Mouse (Mus musculus) cerebellum, adult 2 months (tissue): ENCODE measurements at regions not wholly inside any gene's neighbourhood (a gene's known extent, or its start where the extent isn't known, plus 50 kb on each side); places are given as distances from the start of the nearest gene placed in this dataset.

Source experiments
- DNase-seq, 2 experiments: peaks; one replicate each; pipeline ENCODE4 v3.0.0; 2021
- H3K27ac ChIP-seq: fragments of 200-500 bp; 2 replicates; pipeline ENCODE4 v1.5.1; 2012; ENCODE audit warnings: low read length, control low read depth, inconsistent platforms; ENCODE audit not compliant: insufficient read depth
- H3K27me3 ChIP-seq: fragments of 200-500 bp; 2 replicates; pipeline ENCODE4 v1.6.1; 2012; ENCODE audit warnings: inconsistent platforms, mild to moderate bottlenecking, low read length, moderate library complexity; ENCODE audit not compliant: control insufficient read depth, insufficient read depth
- H3K4me1 ChIP-seq: fragments of 200-500 bp; 2 replicates; pipeline ENCODE4 v1.6.1; 2011; ENCODE audit warnings: low read length; ENCODE audit not compliant: control insufficient read depth, insufficient read depth
- H3K4me3 ChIP-seq: fragments of 200-500 bp; replicated peaks from 2 replicates; pipeline ENCODE3; 2011; ENCODE audit warnings: mild to moderate bottlenecking, low read depth, low read length, control low read depth; ENCODE audit not compliant: insufficient read depth
- CTCF ChIP-seq: fragments of 200-500 bp; IDR thresholded peaks from 2 replicates; pipeline ENCODE4 v1.5.1; 2011; ENCODE audit warnings: low read depth, mild to moderate bottlenecking, control low read depth, low read length, moderate library complexity, borderline replicate concordance; ENCODE audit not compliant: insufficient read depth
- POLR2A ChIP-seq: fragments of 200-500 bp; IDR thresholded peaks from 2 replicates; pipeline ENCODE4 v1.6.1; 2011; ENCODE audit warnings: low read length, control low read depth, borderline replicate concordance; ENCODE audit not compliant: insufficient read depth
- WGBS: fragments of 180-500 bp; shearing (Covaris S2); methylation state at CpG from one replicate; pipeline ENCODE4 v1.1.7; 2018; 5-methylcytosine and 5-hydroxymethylcytosine counted together

DNA sequence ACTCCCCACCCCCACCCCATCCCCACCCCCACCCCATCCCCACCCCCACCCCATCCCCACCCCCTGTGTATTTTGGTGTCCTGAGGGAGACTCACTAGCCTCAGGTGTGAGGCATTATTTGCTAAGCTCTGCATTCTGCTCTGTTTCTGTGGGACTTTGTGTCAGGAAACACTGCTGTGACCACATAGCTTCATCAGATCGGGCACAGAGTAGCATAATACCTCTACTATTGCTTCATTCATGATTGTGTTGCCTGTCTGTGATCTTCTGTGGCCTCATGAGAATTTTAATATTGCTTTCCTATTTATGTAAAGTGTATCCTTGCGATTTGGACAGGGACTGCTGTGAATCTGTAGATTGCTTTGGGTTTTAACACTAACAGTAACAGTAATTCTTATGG is 56.6 kb upstream of the Ednrb start:
- WGBS = 90% methylated on average over 2 of the region's 2 CpGs
- TF ChIP-seq CTCF (no peak), POLR2A (no peak)
- H3K27ac ChIP-seq = no peak overlapping the region

GRCm38 (mm10) chr14:103899111-103899814 is 55.1 kb upstream of the Ednrb start:
- Histone ChIP-seq H3K27me3 (no peaks in the 10 kb centered on the region), H3K27ac (no peak overlapping the region), H3K4me1 (no peaks in the 10 kb centered on the region), H3K4me3 (peak overlapping the region; percentile 42)
- 5% methylated on average over 22 of the region's 22 CpGs for WGBS
- DNase-seq = peak; percentile 16 to 27
- TF ChIP-seq CTCF (no peak), POLR2A (no peak)

More for the DNA sequence above, 56.6 kb upstream of the Ednrb start:
- no peak for DNase-seq
- Histone ChIP-seq H3K4me1 (no peaks in the 10 kb centered on the region), H3K4me3 (no peak overlapping the region), H3K27me3 (no peaks in the 10 kb centered on the region)

- 15% methylated on average over 9 of the region's 9 CpGs for WGBS
- Histone ChIP-seq H3K4me3 (peak overlapping the region; percentile 42), H3K27ac (no peak overlapping the region), H3K4me1 (no peaks in the 10 kb centered on the region), H3K27me3 (no peaks in the 10 kb centered on the region)
- DNase-seq = peak in 1 of 2 experiments; percentile 0
- TF ChIP-seq CTCF (no peak), POLR2A (no peak)
Observed at GRCm38 (mm10) chr14:103898689-103899088, 54.5 kb upstream of the Ednrb start.

DNA sequence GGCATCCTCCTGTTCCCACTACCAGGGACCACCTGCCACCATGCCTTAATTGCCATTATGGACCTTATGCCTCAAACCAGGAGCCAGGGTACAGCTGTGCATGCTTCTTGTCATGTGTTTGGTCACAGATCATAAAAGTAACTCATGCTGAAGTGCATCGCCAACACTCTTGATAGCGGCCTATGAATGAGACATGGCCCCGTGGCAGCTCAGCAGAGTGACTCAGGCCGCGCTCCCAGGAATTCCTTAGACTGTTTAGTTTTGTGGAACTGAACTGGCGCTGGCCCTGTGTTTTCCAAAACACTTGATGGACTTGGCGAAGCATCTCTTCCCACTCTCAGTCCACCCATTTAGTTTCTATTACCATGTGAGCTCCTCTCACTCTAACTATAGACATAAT is 51.1 kb upstream of the Ednrb start:
- 97% methylated on average over 7 of the region's 7 CpGs for WGBS
- no peak for TF ChIP-seq POLR2A
- no peak for TF ChIP-seq CTCF
- H3K27ac ChIP-seq = no peak overlapping the region

More for the DNA sequence above, 51.1 kb upstream of the Ednrb start:
- no peak overlapping the region for H3K4me3 ChIP-seq
- DNase-seq = no peak
- no peaks in the 10 kb centered on the region for H3K4me1 ChIP-seq
- H3K27me3 ChIP-seq = no peaks in the 10 kb centered on the region
